Mouse (Mus musculus) C2C12 (cell line): ENCODE results near the gene Wdfy4. TPM values are rescaled to one million over a fixed set of nuclear protein-coding genes. Genes with fewer than 3 reads are reported as not detected.

ENCODE experiments used
- H3K27me3 ChIP-seq: one replicate; pipeline ENCODE4 v1.6.1; 2011; ENCODE audit not compliant: control insufficient read depth, insufficient read depth, insufficient read length
- H3K36me3 ChIP-seq: one replicate; pipeline ENCODE4 v1.6.1; 2011; ENCODE audit not compliant: control insufficient read depth, insufficient read depth
- H3K4me3 ChIP-seq: one replicate; pipeline ENCODE4 v1.5.1; 2011; ENCODE audit warnings: mild to moderate bottlenecking, control low read depth; ENCODE audit not compliant: poor library complexity, insufficient read depth, severe bottlenecking
- H3K79me2 ChIP-seq: one replicate; pipeline ENCODE4 v1.6.1; 2011; ENCODE audit not compliant: control insufficient read depth, insufficient read depth
- H3K79me3 ChIP-seq: one replicate; pipeline ENCODE4 v1.6.1; 2011; ENCODE audit warnings: low read depth, control low read depth
- H3ac ChIP-seq: one replicate; pipeline ENCODE3; 2011; ENCODE audit warnings: low read depth; ENCODE audit not compliant: control insufficient read depth, insufficient read length
- CEBPB ChIP-seq: IDR thresholded peaks from one replicate; pipeline ENCODE4 v1.6.1; 2011; ENCODE audit warnings: low read depth, mild to moderate bottlenecking, control low read depth, moderate library complexity
- CTCF ChIP-seq: IDR thresholded peaks from one replicate; pipeline ENCODE4 v1.5.1; 2011; ENCODE audit not compliant: control insufficient read depth, insufficient read depth, insufficient read length
- FOSL1 ChIP-seq: IDR thresholded peaks from one replicate; pipeline ENCODE4 v1.8.0; 2011; ENCODE audit warnings: mild to moderate bottlenecking, low read length; ENCODE audit not compliant: poor library complexity, insufficient read depth, severe bottlenecking
- MAX ChIP-seq: IDR thresholded peaks from one replicate; pipeline ENCODE4 v1.6.1; 2011; ENCODE audit warnings: mild to moderate bottlenecking, control low read depth
- MYOD1 ChIP-seq: IDR thresholded peaks from one replicate; pipeline ENCODE4 v1.6.1; 2011; ENCODE audit warnings: low read depth; ENCODE audit not compliant: control insufficient read depth, insufficient read length
- MYOG ChIP-seq: IDR thresholded peaks from one replicate; pipeline ENCODE4 v1.6.1; 2011; ENCODE audit not compliant: control insufficient read depth, insufficient read length; ENCODE audit errors: extremely low read depth
- USF1 ChIP-seq: IDR thresholded peaks from one replicate; pipeline ENCODE4 v1.6.1; 2011; ENCODE audit warnings: low read depth, mild to moderate bottlenecking, control low read depth, moderate library complexity
- polyA plus RNA-seq: library from polyadenylated mRNA; unstranded; fragments of >200 nt; fragmentation: generic; extraction: Trizol; gene quantifications from one replicate; pipeline ENCODE4 v1.2.1, GENCODE M21; 2012; ENCODE audit warnings: missing spikeins

Gene Wdfy4
- polyA plus RNA-seq, 1 experiment, result 0.01 TPM

DNA sequence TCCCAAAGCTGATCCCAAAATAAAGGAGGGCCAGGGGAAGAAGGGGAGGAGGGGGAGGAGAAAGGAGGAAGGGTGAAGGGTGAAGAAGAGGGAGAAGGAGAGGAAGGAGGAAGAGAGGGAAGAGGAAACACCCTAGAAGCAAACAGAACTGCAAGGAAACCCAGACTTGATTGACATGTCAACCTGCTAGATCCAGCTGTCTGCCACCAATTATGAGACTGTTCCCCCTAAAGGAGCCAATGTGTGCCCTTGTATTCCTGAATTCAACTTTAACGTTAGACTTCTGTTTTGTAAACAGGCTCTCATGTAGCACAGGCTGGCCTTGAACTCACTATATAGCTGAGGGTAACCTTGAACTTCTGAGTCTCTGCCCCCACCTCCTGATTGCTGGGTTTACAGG lies 29.9 kb upstream of the Wdfy4 start:
- no peak overlapping the region for H3K4me3 ChIP-seq
- no peaks in the 10 kb centered on the region for H3K79me3 ChIP-seq
- H3K27me3 ChIP-seq, result no peaks in the 10 kb centered on the region
- H3K36me3 ChIP-seq, result no peaks in the 10 kb centered on the region
- H3K79me2 ChIP-seq, result no peaks in the 10 kb centered on the region
- TF ChIP-seq MYOG, result no peak
- TF ChIP-seq CEBPB, result no peak
- TF ChIP-seq MYOD1, result peak; percentile 80
- H3ac ChIP-seq, result no peak overlapping the region

DNA sequence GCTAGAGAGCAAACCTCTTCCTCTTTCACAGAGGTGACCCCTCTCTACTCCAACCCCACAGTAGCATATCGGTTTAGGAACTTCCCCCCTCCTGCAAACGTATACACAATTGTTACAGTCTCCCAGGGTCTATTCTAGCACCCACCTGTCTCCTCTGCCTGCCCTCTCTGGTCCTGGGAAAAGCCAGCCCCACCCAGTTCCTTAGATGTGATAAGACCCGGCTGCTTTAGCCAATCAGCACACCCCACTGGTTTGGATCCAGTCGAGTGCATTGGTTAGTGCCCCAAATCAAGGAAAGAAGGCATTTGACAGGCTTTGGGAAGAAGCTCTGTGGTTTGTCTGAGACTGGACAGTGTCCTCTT lies 29.4 kb upstream of the Wdfy4 start:
- TF ChIP-seq MYOG, result no peak
- no peak for TF ChIP-seq CEBPB
- TF ChIP-seq MYOD1, result no peak
- no peak for TF ChIP-seq USF1
- TF ChIP-seq CTCF, result no peak
- no peak for TF ChIP-seq FOSL1
- no peak for TF ChIP-seq MAX
- Histone ChIP-seq H3K4me3 (no peak overlapping the region), H3ac (no peak overlapping the region), H3K79me3 (no peaks in the 10 kb centered on the region), H3K27me3 (no peaks in the 10 kb centered on the region), H3K36me3 (no peaks in the 10 kb centered on the region), H3K79me2 (no peaks in the 10 kb centered on the region)

DNA sequence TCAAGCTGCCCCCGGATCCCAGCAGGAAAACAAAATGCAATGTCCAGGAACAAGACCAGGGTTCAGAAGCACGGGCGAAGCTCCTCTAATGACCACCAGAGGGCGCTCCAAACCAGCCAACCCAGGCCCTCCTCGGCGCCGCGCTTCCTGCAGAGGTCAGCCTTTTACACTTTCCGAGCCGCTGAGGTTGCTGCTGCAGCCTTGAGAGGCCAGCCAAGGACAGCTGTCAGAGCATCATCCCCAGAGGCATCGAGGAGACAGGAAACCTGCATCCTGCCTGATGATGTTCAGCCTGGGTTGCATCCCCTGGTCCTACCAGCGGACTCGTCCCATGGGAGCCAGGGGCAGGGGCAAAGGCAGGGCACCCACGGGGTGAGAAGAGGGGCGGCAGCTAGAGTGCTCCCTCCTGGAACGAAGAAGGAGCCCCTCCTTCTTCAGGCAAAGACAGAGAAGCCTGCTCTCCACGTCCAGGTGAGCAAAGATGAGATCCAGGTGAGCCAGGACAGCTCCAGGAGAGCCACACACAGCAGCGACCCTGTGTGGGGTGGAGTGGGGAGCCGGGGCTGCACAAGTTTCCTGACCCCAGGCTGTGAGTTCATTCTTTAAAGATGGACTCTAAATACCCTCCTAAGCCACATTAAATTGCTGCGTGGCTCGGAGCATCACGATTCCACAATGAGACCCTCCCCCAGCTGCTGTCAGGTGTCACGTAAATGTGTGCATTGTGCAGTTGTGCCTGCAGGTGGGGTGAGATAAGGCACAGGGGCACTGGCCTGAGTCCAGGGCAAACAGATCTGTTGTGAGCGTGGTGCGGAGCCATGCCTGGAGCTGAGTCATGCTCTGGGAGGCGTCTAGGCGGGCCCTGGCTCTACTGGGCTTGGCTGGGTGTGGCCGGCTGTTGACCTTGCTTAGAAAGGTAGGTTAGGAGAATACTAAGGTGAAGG lies 28.8 kb upstream of the Wdfy4 start, which contains the start of gene Arhgap22:
TSS of gene Arhgap22 (plus strand) at position 204 of the 944 bp plus-strand sequence.
- Histone ChIP-seq H3K36me3 (no peaks in the 10 kb centered on the region), H3K79me2 (no peaks in the 10 kb centered on the region), H3K27me3 (no peaks in the 10 kb centered on the region), H3ac (no peak within 1 kb of the TSS), H3K4me3 (no peak within 1 kb of the TSS), H3K79me3 (no peaks in the 10 kb centered on the region)
- peak; percentile 100 for TF ChIP-seq CTCF
- no peak for TF ChIP-seq CEBPB
- no peak for TF ChIP-seq USF1
- TF ChIP-seq MYOD1, result peak; percentile 83
- TF ChIP-seq MAX, result peak; percentile 61
- TF ChIP-seq FOSL1, result no peak
- no peak for TF ChIP-seq MYOG

DNA sequence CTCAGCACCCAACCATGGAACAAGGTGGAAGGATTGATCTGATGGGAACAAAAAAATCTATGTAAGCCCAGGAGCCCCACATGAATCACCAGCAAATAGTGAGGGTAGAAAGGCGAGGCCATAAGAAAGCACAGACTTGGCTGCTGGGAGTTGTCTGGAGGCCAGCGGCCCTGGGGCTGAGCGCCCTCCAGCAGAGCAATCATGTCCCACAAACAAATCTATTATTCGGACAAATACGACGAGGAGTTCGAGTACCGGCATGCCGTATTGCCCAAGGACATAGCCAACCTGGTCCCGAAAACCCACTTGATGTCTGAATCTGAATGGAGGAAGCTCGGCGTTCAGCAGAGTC lies 27.6 kb upstream of the Wdfy4 start:
- Histone ChIP-seq H3K4me3 (no peak overlapping the region), H3K79me3 (no peaks in the 10 kb centered on the region), H3K27me3 (no peaks in the 10 kb centered on the region), H3K79me2 (no peaks in the 10 kb centered on the region), H3K36me3 (no peaks in the 10 kb centered on the region), H3ac (no peak overlapping the region)
- no peak for TF ChIP-seq MYOG
- TF ChIP-seq USF1, result no peak
- TF ChIP-seq CTCF, result no peak
- TF ChIP-seq CEBPB, result no peak
- no peak for TF ChIP-seq MAX
- no peak for TF ChIP-seq MYOD1
- TF ChIP-seq FOSL1, result no peak

DNA sequence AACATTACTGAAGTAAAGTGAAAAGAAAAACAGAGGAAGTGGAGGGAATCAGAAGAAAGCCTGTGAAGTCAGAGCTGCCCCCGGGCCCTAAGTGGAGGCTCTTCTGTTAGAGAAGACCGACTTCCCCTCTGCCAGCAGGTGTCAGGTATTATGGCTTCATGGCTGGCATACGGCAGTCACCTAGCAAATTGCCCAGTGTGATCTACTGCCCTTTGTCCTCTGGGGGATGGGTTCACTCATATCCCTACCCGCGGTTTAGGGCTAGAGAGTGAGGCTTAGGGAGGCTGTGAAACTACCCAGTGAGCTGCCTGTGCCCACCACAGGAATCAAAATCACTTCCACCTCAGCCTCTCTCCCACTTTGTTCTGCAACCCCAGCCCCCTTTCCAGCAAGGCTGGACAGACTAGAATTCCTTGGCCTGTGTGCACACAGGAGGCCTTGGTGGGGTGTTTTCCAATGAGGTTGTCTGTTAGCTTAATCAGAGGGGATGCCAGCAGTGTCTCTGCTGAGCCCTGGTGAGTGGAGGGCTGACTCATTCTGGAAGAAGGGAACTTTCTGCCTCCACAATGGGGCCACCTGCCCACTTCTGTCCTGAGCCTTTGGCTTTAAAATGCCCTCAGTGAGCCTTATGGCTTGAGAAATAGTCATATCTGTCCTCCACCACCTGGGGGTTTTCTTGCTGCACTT lies 27.1 kb upstream of the Wdfy4 start:
- no peak for TF ChIP-seq FOSL1
- peak; percentile 69 for TF ChIP-seq MYOD1
- no peak for TF ChIP-seq CTCF

DNA sequence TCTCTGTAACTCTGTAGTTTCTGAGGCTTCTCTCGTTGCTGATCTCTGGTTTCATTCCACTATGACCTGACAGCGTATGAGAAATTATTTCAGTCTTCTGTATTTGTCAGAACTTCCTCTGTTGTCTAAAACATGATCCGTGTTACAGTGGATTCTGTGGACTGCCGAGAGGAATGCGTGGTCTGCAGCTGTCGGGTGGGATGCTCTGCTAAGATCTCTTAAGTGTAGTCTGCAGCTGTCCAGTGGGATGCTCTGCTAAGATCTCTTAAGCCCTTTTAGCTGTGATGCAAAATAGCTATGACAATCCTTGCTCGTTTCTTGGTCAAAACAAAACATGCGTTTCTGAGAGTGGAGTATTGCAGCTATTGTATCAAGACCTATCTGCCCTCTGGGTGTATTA lies 25.5 kb upstream of the Wdfy4 start:
- Histone ChIP-seq H3K79me2 (no peaks in the 10 kb centered on the region), H3ac (no peak overlapping the region), H3K27me3 (no peaks in the 10 kb centered on the region), H3K4me3 (no peak overlapping the region), H3K79me3 (no peaks in the 10 kb centered on the region), H3K36me3 (no peaks in the 10 kb centered on the region)
- TF ChIP-seq MYOD1 (no peak), MAX (no peak), MYOG (no peak), USF1 (no peak), FOSL1 (no peak)

More for the DNA sequence above, 27.1 kb upstream of the Wdfy4 start:
- H3ac ChIP-seq, result no peak overlapping the region
- no peaks in the 10 kb centered on the region for H3K27me3 ChIP-seq
- H3K79me2 ChIP-seq, result no peaks in the 10 kb centered on the region
- no peaks in the 10 kb centered on the region for H3K79me3 ChIP-seq
- no peak overlapping the region for H3K4me3 ChIP-seq
- no peaks in the 10 kb centered on the region for H3K36me3 ChIP-seq
